Mouse (Mus musculus): ENCODE measurements around the gene Slc9c1.
A peak's percentile ranks its signal among the peaks of the same experiment; 100 is the strongest.
"Not testable (repeated sequence)": the region's sequence is repeated elsewhere in the genome, so short reads cannot be mapped to it uniquely, and the experiment has no call there.

The Slc9c1 gene

GRCm38 (mm10) chr16:45535009-45535408 lies at the start of gene Slc9c1:
Slc9c1 (plus strand) TSS chr16:45535309.
- DNase-seq, result no peak

- no peak for DNase-seq
Measured at GRCm38 (mm10) chr16:45492927-45493326, 42.2 kb upstream of the Slc9c1 start, which contains the start of gene Gm609. Gm609 (minus strand) TSS chr16:45492969.

- no peak for DNase-seq
Measured at GRCm38 (mm10) chr16:45495326-45495725, 39.8 kb upstream of the Slc9c1 start.

GRCm38 (mm10) chr16:45525551-45525950 lies 9.6 kb upstream of the Slc9c1 start:
- no peak for DNase-seq

GRCm38 (mm10) chr16:45531950-45532349 lies 3.2 kb upstream of the Slc9c1 start, which contains the start of gene Gm17783:
Gm17783 (minus strand) TSS chr16:45532050.
- DNase-seq, result no peak

GRCm38 (mm10) chr16:45538342-45538741 lies 3.2 kb downstream of the Slc9c1 start:
- not testable (repeated sequence) for DNase-seq

- no peak for DNase-seq
Measured at GRCm38 (mm10) chr16:45542108-45542507, 7.0 kb downstream of the Slc9c1 start.

- DNase-seq, result no peak
Measured at GRCm38 (mm10) chr16:45544341-45544740, 9.2 kb downstream of the Slc9c1 start.

GRCm38 (mm10) chr16:45547982-45548381 lies 12.9 kb downstream of the Slc9c1 start:
- no peak for DNase-seq

GRCm38 (mm10) chr16:45551579-45551978 lies 16.5 kb downstream of the Slc9c1 start:
- DNase-seq, result no peak

- DNase-seq, result no peak
Measured at GRCm38 (mm10) chr16:45561747-45562146, 26.6 kb downstream of the Slc9c1 start.

GRCm38 (mm10) chr16:45572307-45572706 lies 37.2 kb downstream of the Slc9c1 start:
- DNase-seq, result no peak

- DNase-seq, result no peak
Measured at GRCm38 (mm10) chr16:45579883-45580282, 44.8 kb downstream of the Slc9c1 start.

- DNase-seq, result peak in 1 of 2 experiments; percentile 10
Measured at GRCm38 (mm10) chr16:45582512-45582911, 47.4 kb downstream of the Slc9c1 start.

GRCm38 (mm10) chr16:45593656-45594055 lies 58.5 kb downstream of the Slc9c1 start:
- DNase-seq, result no peak

GRCm38 (mm10) chr16:45595494-45595893 lies 60.4 kb downstream of the Slc9c1 start:
- DNase-seq, result no peak

- DNase-seq, result peak; percentile 8 to 35
Measured at GRCm38 (mm10) chr16:45608481-45608954, 73.4 kb downstream of the Slc9c1 start.

- peak in 1 of 2 experiments; percentile 24 for DNase-seq
Measured at GRCm38 (mm10) chr16:45609300-45609699, 74.2 kb downstream of the Slc9c1 start.

- DNase-seq, result no peak
Measured at GRCm38 (mm10) chr16:45610267-45610666, 75.2 kb downstream of the Slc9c1 start, which contains the start of gene Gcsam. Gcsam (plus strand) TSS chr16:45610380.

GRCm38 (mm10) chr16:45613247-45613646 lies 78.1 kb downstream of the Slc9c1 start:
- DNase-seq, result no peak

- no peak for DNase-seq
Measured at GRCm38 (mm10) chr16:45615944-45616343, 80.8 kb downstream of the Slc9c1 start.

GRCm38 (mm10) chr16:45619751-45620375 lies 84.8 kb downstream of the Slc9c1 start:
- DNase-seq, result no peak

- no peak for DNase-seq
Measured at GRCm38 (mm10) chr16:45623230-45623629, 88.1 kb downstream of the Slc9c1 start.

GRCm38 (mm10) chr16:45624791-45625190 lies 89.7 kb downstream of the Slc9c1 start:
- no peak for DNase-seq

- no peak for DNase-seq
Measured at GRCm38 (mm10) chr16:45625342-45625741, 90.2 kb downstream of the Slc9c1 start.
